Mouse (Mus musculus): ENCODE measurements around the gene Nos1ap.

DNA sequence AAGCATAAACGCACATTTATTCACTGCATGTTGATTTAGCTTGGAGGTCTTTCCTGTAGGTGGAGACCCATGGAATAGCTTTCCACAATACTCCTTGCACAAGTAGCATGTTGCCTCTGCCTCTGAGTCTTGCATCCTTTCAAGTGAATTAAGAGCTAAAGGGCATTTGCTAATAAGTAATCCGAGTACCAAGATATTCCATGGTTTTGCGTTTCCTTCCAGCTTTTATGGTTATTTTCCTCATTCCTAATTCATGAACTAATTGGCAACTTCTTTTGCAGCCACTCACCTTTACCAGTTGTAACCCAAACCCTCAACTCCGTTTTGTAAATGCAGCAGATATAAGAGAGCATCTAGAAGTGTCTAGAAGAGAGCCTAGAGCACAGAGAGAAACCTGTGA, 155.5 kb downstream of the Nos1ap start:
- TF ChIP-seq POLR2A (IDR thresholded peaks at IDR 0.05; ENCODE audit: extremely low read depth, insufficient read depth, low read length) (no peak), CTCF (IDR thresholded peaks at IDR 0.05; ENCODE audit: extremely low read depth, insufficient read depth, low read length) (no peak)
